Mouse (Mus musculus) limb, embryonic 13.5 days (tissue): ENCODE data around the gene Tnfrsf8. TPM values are rescaled to one million over a fixed set of nuclear protein-coding genes. Genes with fewer than 3 reads are reported as not detected.
A peak's percentile ranks its signal among the peaks of the same experiment; 100 is the strongest.

Source experiments
- ATAC-seq: fragments of 200-750 bp; cut with Nextera tagmentation; 2 replicates; pipeline ENCODE4 v1.8.0; 2017; ENCODE audit warnings: low read depth, moderate number of reproducible peaks, moderate TSS enrichment; ENCODE audit not compliant: low FRiP score
- H3K27ac ChIP-seq: fragments of 300-500 bp; sonication (generic); 2 replicates; pipeline ENCODE4 v1.5.1; 2015; ENCODE audit warnings: inconsistent platforms, mild to moderate bottlenecking, moderate library complexity
- H3K27me3 ChIP-seq: fragments of 300-500 bp; sonication (generic); 2 replicates; pipeline ENCODE4 v1.6.1; 2015; ENCODE audit warnings: mild to moderate bottlenecking, inconsistent platforms
- H3K36me3 ChIP-seq: fragments of 300-500 bp; sonication (generic); 2 replicates; pipeline ENCODE4 v1.6.1; 2015; ENCODE audit warnings: inconsistent platforms, mild to moderate bottlenecking, moderate library complexity
- H3K4me1 ChIP-seq: fragments of 300-500 bp; sonication (generic); 2 replicates; pipeline ENCODE4 v1.6.1; 2015; ENCODE audit warnings: inconsistent platforms
- H3K4me2 ChIP-seq: fragments of 300-500 bp; sonication (generic); replicated peaks from 2 replicates; pipeline ENCODE4 v1.6.1; 2015; ENCODE audit warnings: inconsistent platforms, mild to moderate bottlenecking, moderate library complexity
- H3K4me3 ChIP-seq: fragments of 300-500 bp; sonication (generic); 2 replicates; pipeline ENCODE4 v1.5.1; 2015; ENCODE audit warnings: moderate library complexity, mild to moderate bottlenecking, inconsistent platforms
- H3K9ac ChIP-seq: fragments of 300-500 bp; sonication (generic); 2 replicates; pipeline ENCODE4 v1.6.1; 2015; ENCODE audit warnings: mild to moderate bottlenecking, inconsistent platforms
- H3K9me3 ChIP-seq: fragments of 300-500 bp; sonication (generic); 2 replicates; pipeline ENCODE4 v1.6.1; 2016; ENCODE audit warnings: inconsistent platforms
- WGBS: fragments of 180-500 bp; shearing (Covaris S2); methylation state at CpG from one replicate; pipeline ENCODE4 v1.1.7; 2015; 5-methylcytosine and 5-hydroxymethylcytosine counted together
- polyA plus RNA-seq: library from polyadenylated mRNA; unstranded; fragments of >200 nt; fragmentation: Nextera tagmentation; extraction: Ambion mirVana; gene quantifications from 2 replicates; pipeline ENCODE4 v1.2.1, GENCODE M21; 2015

The Tnfrsf8 gene
- polyA plus RNA-seq, 1 experiment from 2014 or later = 0.10 TPM

DNA sequence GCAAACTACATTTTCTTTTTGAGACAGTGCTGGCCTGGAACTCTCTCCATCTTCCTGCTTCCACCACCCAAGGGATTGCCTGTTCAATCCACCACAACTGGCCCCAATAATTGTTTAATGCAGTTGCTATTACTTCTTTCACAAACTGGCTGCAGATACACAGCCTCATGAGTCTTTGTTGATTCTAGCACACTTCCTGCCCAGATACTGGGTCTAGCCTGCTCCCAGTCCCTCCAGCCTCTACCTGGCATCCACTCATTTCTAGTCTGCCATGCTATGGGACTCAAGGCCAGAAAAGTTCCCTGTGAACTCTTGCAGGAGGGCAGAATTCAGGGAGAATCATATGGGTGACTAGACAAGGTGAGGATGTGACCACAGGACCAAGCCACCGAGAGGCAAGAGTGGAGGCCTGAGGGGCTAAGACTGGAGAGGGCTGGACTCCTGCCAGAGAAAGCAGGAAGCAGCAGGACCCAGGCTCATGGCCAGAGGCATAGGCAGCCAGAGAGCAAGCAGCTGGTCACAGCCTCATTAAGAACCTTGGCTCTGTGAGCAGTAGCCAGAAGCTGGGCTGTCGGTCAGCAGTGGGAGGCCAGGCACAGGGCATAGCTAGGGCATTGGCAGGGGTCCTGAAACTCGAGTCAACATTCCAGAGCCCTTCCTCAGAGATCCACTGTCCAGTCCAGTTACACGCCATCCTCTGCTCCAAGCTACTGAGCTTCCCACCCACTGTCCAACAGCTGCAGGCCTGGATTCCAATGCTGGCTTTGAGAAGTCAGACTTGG, 75.7 kb downstream of the Tnfrsf8 start:
- Histone ChIP-seq H3K4me3 (no peak overlapping the region), H3K9ac (no peak overlapping the region), H3K4me2 (no peak overlapping the region), H3K36me3 (no peaks in the 10 kb centered on the region), H3K27me3 (no peaks in the 10 kb centered on the region; the same call in 1 of the 2 replicates), H3K4me1 (peaks cover 18% of the 10 kb centered on the region), H3K9me3 (no peaks in the 10 kb centered on the region), H3K27ac (peak overlapping the region; percentile 65)
- WGBS = 18% methylated on average over 4 of the region's 4 CpGs
- peak; percentile 78 for ATAC-seq

DNA sequence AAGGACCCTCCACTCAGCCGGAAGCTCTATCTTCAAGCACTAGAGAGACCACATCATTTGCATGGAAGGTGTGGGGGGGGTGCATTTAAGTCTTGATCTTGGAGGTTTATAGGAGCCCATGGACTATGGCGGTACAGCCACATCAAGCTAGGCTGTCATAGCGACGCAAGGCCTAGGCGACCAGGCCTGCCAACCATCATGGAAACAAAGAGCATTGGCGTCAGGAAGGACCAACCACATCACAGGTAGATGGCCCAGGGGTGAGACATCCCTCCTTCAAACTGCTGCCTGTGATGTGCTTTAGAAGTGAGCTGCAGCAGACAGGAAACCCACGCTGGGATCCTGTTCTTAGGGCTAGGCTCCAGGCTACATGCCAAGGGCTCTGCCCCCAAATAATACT, 78.9 kb downstream of the Tnfrsf8 start:
- no peaks in the 10 kb centered on the region for H3K27me3 ChIP-seq
- H3K36me3 ChIP-seq = no peaks in the 10 kb centered on the region
- H3K9ac ChIP-seq = no peak overlapping the region
- H3K4me1 ChIP-seq = peaks cover 18% of the 10 kb centered on the region
- no peak overlapping the region for H3K27ac ChIP-seq
- no peak for ATAC-seq
- 91% methylated on average over 7 of the region's 7 CpGs for WGBS
- no peak overlapping the region for H3K4me2 ChIP-seq
- H3K4me3 ChIP-seq = no peak overlapping the region
- no peaks in the 10 kb centered on the region for H3K9me3 ChIP-seq

- H3K9ac ChIP-seq = no peak overlapping the region
- H3K4me3 ChIP-seq = no peak overlapping the region
- no peak for ATAC-seq
- no peaks in the 10 kb centered on the region for H3K27me3 ChIP-seq
- 50% methylated on average over 3 of the region's 3 CpGs for WGBS
- H3K4me2 ChIP-seq = no peak overlapping the region
- H3K9me3 ChIP-seq = no peaks in the 10 kb centered on the region
- H3K27ac ChIP-seq = no peak overlapping the region
- peaks cover 8% of the 10 kb centered on the region; the same call in 1 of the 2 replicates for H3K4me1 ChIP-seq
- no peaks in the 10 kb centered on the region for H3K36me3 ChIP-seq
Observed at GRCm38 (mm10) chr4:145233487-145234228, 81.3 kb downstream of the Tnfrsf8 start.

- WGBS = 89% methylated on average over 5 of the region's 5 CpGs
Observed at GRCm38 (mm10) chr4:145231732-145232131, 83.2 kb downstream of the Tnfrsf8 start.

GRCm38 (mm10) chr4:145230647-145231046, 84.3 kb downstream of the Tnfrsf8 start:
- no peak for ATAC-seq
- H3K4me1 ChIP-seq = peaks cover 5% of the 10 kb centered on the region; the same call in 1 of the 2 replicates
- H3K27ac ChIP-seq = no peak overlapping the region
- H3K36me3 ChIP-seq = no peaks in the 10 kb centered on the region
- no peak overlapping the region for H3K4me2 ChIP-seq
- H3K27me3 ChIP-seq = no peaks in the 10 kb centered on the region
- WGBS = 80% methylated on average over 2 of the region's 2 CpGs
- H3K4me3 ChIP-seq = no peak overlapping the region
- H3K9ac ChIP-seq = no peak overlapping the region
- H3K9me3 ChIP-seq = no peaks in the 10 kb centered on the region

More at GRCm38 (mm10) chr4:145231732-145232131, 83.2 kb downstream of the Tnfrsf8 start:
- Histone ChIP-seq H3K4me2 (no peak overlapping the region), H3K36me3 (no peaks in the 10 kb centered on the region), H3K9ac (no peak overlapping the region), H3K27me3 (no peaks in the 10 kb centered on the region), H3K4me3 (no peak overlapping the region), H3K9me3 (no peaks in the 10 kb centered on the region), H3K4me1 (peaks cover 5% of the 10 kb centered on the region; the same call in 1 of the 2 replicates), H3K27ac (no peak overlapping the region)
- ATAC-seq = no peak

DNA sequence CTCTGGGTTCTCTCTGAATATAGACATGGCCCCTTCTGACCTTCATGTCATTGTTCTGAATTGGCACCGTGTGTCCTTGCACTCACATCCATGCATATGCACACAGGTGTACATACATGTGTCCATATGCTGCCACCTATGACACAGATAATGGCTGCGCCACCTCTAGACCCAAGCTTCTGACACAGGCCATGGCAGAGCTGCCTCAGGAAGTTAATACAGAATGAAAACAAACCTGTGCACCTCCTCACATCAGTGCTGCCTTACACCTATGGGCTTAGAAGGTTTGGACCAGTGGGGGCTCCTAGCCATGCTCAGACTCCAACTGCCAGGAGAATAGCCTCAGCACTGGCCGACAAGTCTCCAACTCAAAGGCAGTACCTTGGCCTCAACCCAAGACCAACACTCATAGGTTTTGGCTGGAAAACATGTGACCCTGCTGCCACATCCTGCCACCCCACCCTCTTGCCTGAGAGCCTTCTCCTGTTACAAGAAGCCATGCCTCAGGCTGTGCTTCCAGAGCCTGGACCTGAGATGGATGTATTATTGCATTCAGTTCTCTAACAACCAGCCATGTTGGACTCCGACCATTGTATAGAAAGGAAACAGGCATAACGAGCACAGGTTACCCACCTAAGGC, 85.3 kb downstream of the Tnfrsf8 start:
- ATAC-seq = peak; percentile 50; the same call in 1 of the 2 replicates
- Histone ChIP-seq H3K4me1 (peaks cover 5% of the 10 kb centered on the region; the same call in 1 of the 2 replicates), H3K4me3 (no peak overlapping the region), H3K9ac (no peak overlapping the region), H3K9me3 (no peaks in the 10 kb centered on the region), H3K27me3 (no peaks in the 10 kb centered on the region), H3K4me2 (no peak overlapping the region), H3K36me3 (no peaks in the 10 kb centered on the region), H3K27ac (no peak overlapping the region)
- 82% methylated on average over 5 of the region's 5 CpGs for WGBS

DNA sequence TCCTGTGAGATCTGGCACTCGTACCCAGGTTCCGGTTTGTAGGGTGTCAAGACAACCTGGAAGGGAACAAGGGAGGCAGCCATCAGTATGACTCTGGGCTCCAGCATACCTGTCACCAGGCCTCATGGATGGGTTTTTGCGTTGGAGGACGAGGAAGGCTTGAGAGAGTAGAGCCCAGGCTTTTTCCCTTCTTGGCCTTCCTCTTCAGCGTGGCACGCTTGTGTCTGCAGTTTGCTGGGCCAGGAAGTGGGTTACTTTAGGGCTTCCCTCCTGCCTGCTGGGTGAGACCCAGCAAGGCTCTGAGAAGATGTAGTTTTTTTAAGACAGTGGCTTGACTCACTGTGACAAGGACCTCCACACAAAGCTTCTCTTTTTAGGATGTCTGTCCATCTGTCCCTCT, 85.9 kb downstream of the Tnfrsf8 start:
- Histone ChIP-seq H3K9me3 (no peaks in the 10 kb centered on the region), H3K27ac (no peak overlapping the region), H3K4me3 (no peak overlapping the region), H3K4me2 (no peak overlapping the region), H3K27me3 (no peaks in the 10 kb centered on the region), H3K4me1 (peaks cover 5% of the 10 kb centered on the region; the same call in 1 of the 2 replicates), H3K9ac (no peak overlapping the region), H3K36me3 (no peaks in the 10 kb centered on the region)
- ATAC-seq = no peak
- 93% methylated on average over 6 of the region's 6 CpGs for whole genome bisulfite sequencing

- 82% methylated on average over 4 of the region's 4 CpGs for WGBS
Observed at GRCm38 (mm10) chr4:145224613-145225012, 90.4 kb downstream of the Tnfrsf8 start.

GRCm38 (mm10) chr4:145222064-145222463, 92.9 kb downstream of the Tnfrsf8 start:
- Histone ChIP-seq H3K27ac (no peak overlapping the region), H3K4me3 (no peak overlapping the region), H3K36me3 (no peaks in the 10 kb centered on the region), H3K9ac (no peak overlapping the region), H3K4me2 (no peak overlapping the region), H3K4me1 (0 out of 2 replicates have a peak, but pooled peaks cover 4% of the 10 kb centered on the region), H3K27me3 (no peaks in the 10 kb centered on the region), H3K9me3 (no peaks in the 10 kb centered on the region)
- 74% methylated on average over 8 of the region's 8 CpGs for WGBS
- ATAC-seq = no peak

More at GRCm38 (mm10) chr4:145224613-145225012, 90.4 kb downstream of the Tnfrsf8 start:
- no peak overlapping the region for H3K4me3 ChIP-seq
- no peak overlapping the region for H3K9ac ChIP-seq
- no peak for ATAC-seq
- H3K4me1 ChIP-seq = 0 out of 2 replicates have a peak, but pooled peaks cover 7% of the 10 kb centered on the region
- no peaks in the 10 kb centered on the region for H3K9me3 ChIP-seq
- H3K36me3 ChIP-seq = no peaks in the 10 kb centered on the region
- H3K27me3 ChIP-seq = no peaks in the 10 kb centered on the region
- no peak overlapping the region for H3K27ac ChIP-seq
- H3K4me2 ChIP-seq = no peak overlapping the region

DNA sequence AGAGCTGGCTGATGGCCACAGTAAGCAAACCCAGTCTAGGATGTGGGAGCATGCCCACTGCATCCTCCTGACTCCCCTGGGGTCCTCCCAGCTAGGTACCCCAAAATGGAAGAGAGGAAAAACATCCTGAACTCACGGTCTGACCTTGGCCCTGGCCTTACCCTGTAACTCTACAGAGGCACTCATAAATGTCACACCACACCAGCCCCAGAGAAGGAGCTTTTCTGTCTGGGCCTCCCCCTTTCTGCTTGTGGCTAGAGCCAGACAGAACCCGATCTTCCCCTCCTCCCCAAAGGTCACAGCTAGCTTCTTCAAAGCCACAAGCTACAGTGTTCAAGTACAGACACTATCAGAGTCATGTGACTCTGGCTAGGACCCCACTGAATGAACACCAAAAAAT, 93.6 kb downstream of the Tnfrsf8 start:
- no peaks in the 10 kb centered on the region for H3K27me3 ChIP-seq
- 44% methylated on average over 2 of the region's 2 CpGs for WGBS
- no peak overlapping the region for H3K4me2 ChIP-seq
- no peaks in the 10 kb centered on the region for H3K9me3 ChIP-seq
- H3K4me3 ChIP-seq = no peak overlapping the region
- ATAC-seq = no peak
- H3K36me3 ChIP-seq = no peaks in the 10 kb centered on the region
- no peak overlapping the region for H3K27ac ChIP-seq
- H3K9ac ChIP-seq = no peak overlapping the region
- H3K4me1 ChIP-seq = 0 out of 2 replicates have a peak, but pooled peaks cover 4% of the 10 kb centered on the region

- no peak for ATAC-seq
- 71% methylated on average over 1 of the region's 1 CpGs for WGBS
Observed at GRCm38 (mm10) chr4:145220001-145220400, 95.0 kb downstream of the Tnfrsf8 start.

More at GRCm38 (mm10) chr4:145220001-145220400, 95.0 kb downstream of the Tnfrsf8 start:
- no peak overlapping the region for H3K4me2 ChIP-seq
- no peak overlapping the region for H3K27ac ChIP-seq
- H3K9me3 ChIP-seq = no peaks in the 10 kb centered on the region
- no peaks in the 10 kb centered on the region for H3K36me3 ChIP-seq
- no peak overlapping the region for H3K4me3 ChIP-seq
- no peak overlapping the region for H3K9ac ChIP-seq
- peaks cover 9% of the 10 kb centered on the region for H3K4me1 ChIP-seq
- no peaks in the 10 kb centered on the region for H3K27me3 ChIP-seq
